Mouse (Mus musculus): ENCODE measurements around the gene Ccr6. TPM values are rescaled to one million over a fixed set of nuclear protein-coding genes. Genes with fewer than 3 reads are reported as not detected.

Gene Ccr6
- total and polyA plus RNA-seq, 3 experiments = 1.5 to 8.0 (median 5.2) TPM

DNA sequence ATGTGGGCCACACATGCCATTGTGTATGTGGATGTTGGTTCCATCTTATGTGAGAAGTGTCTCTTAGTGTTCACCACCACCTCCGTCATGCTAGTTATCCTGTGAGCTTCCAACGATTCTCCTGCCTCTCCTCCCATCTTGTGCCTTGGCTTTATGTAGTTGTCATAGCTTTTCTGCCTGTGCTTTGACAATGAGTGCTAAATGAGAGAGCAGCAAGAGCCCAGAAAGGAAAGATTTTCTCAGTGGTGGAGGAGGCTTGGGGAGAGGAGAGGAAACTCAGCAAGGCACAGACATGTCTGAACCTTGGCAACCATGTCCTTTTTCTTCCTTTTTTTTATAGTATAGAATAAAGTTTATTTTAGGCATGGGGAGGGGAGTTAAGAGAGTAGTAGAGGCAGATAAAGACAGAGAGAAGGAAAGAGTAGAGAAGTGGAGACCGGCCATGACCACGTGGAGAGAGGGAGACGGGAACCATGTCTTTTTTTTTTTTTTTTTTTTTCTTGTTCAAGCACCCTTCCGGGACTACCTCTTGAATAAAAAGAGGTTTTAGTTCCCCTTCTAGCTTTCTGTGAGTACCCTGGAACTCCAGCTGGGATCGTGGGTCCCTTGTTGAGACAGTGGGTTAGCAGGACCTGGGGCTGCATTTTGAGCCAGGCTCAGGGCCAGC is 67.1 kb downstream of the Ccr6 start:
- in situ Hi-C loops (cut with MboI; ENCODE audit: low pct_ligation_motif_present, low pct_unique_long_range_greater_than_20kb, low sequenced_read_pairs) = loop anchor here (10.0 kb wide), 1 partner anchor 108 kb away; no protein-coding TSS in a partner anchor
- H3K4me1 ChIP-seq (ENCODE audit: control insufficient read depth in 1 of 2, insufficient read depth in 2 of 2) = peaks cover 8 to 55% of the 10 kb centered on the region in 2 experiments; a peak in 3 of 4 replicates
- dilution Hi-C loops (cut with MboI; ENCODE audit: extremely low pct_ligation_motif_present, extremely low pct_unique_long_range_greater_than_20kb, low sequenced_read_pairs) = no loop called here
- TF ChIP-seq MAX (IDR thresholded peaks at IDR 0.05; ENCODE audit: low read length) (peak; percentile 83; the same call in 1 of the 2 replicates), TCF12 (IDR thresholded peaks at IDR 0.05; ENCODE audit: low read depth, low read length) (no peak), MYC (IDR thresholded peaks at IDR 0.05; ENCODE audit: low read depth, low read length) (peak; percentile 91), ZNF384 (IDR thresholded peaks at IDR 0.05; ENCODE audit: low read depth, low read length) (peak; percentile 94), NELFE (IDR thresholded peaks at IDR 0.05; ENCODE audit: low read depth, low read length) (no peak)
- H3K27ac ChIP-seq (ENCODE audit: insufficient read depth, low read depth) = no peak overlapping the region
- no peaks in the 10 kb centered on the region for H3K9me3 ChIP-seq (replicated peaks; ENCODE audit: low read length)
- no peak for DNase-seq (ENCODE audit: extremely low read depth)
- H3K4me3 ChIP-seq (replicated peaks in 1 of 3; ENCODE audit: low read depth in 2 of 3, low read length in 2 of 3, poor library complexity in 1 of 3) = no peak overlapping the region
- no peak overlapping the region; the same call in 1 of the 2 replicates for H3K4me2 ChIP-seq (ENCODE audit: insufficient read depth, low read depth, poor library complexity, severe bottlenecking)
- no peak overlapping the region for H3K9ac ChIP-seq (ENCODE audit: insufficient read depth, low read depth)
- no peaks in the 10 kb centered on the region for H3K27me3 ChIP-seq (replicated peaks)
- no peaks in the 10 kb centered on the region for H3K79me2 ChIP-seq (replicated peaks; ENCODE audit: control insufficient read depth, extremely low read depth, insufficient read depth, poor library complexity, severe bottlenecking)
- H3K36me3 ChIP-seq (replicated peaks in 1 of 2; ENCODE audit: control insufficient read depth in 1 of 2, insufficient read depth in 1 of 2, low read length in 1 of 2) = peaks cover 0 to 19% of the 10 kb centered on the region in 2 experiments

DNA sequence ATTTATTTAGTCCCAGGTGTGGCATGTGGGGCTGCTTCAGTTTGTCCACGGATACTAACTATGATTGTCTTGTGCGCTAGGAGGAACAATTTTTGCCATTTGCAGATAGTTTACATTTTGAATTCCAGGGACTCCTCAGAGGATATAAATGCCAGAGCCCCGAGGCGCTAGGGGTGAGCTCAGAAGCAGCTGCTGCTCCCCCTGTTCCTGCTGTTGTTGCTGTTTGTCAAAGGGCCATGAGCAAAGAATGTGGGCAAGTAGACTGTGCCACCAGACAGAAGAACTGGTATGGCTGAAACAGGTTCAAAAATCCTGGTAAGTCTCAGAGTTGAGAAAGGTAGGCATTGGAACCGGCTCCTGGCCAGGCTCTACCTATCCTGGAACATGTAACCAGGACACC is 67.8 kb downstream of the Ccr6 start:
- no peak overlapping the region for H3K4me2 ChIP-seq (ENCODE audit: insufficient read depth, low read depth, poor library complexity, severe bottlenecking)
- no peaks in the 10 kb centered on the region for H3K79me2 ChIP-seq (replicated peaks; ENCODE audit: control insufficient read depth, extremely low read depth, insufficient read depth, poor library complexity, severe bottlenecking)
- DNase-seq (ENCODE audit: extremely low read depth) = no peak
- H3K36me3 ChIP-seq (replicated peaks in 1 of 2; ENCODE audit: control insufficient read depth in 1 of 2, insufficient read depth in 1 of 2, low read length in 1 of 2) = peaks cover 0 to 14% of the 10 kb centered on the region in 2 experiments
- peaks cover 8 to 48% of the 10 kb centered on the region in 2 experiments; a peak in 3 of 4 replicates for H3K4me1 ChIP-seq (ENCODE audit: control insufficient read depth in 1 of 2, insufficient read depth in 2 of 2)
- TF ChIP-seq ZMIZ1 (IDR thresholded peaks at IDR 0.05; ENCODE audit: low read depth, low read length) = no peak
- no peak for TF ChIP-seq NRF1 (IDR thresholded peaks at IDR 0.05; ENCODE audit: low read depth, low read length)
- TF ChIP-seq PAX5 (IDR thresholded peaks at IDR 0.05; ENCODE audit: low read length) = no peak
- TF ChIP-seq ZC3H11A (IDR thresholded peaks at IDR 0.05; ENCODE audit: low read depth, low read length) = no peak
- TF ChIP-seq JUN (IDR thresholded peaks at IDR 0.05; ENCODE audit: insufficient read depth, low read depth, low read length) = no peak
- TF ChIP-seq GABPA (IDR thresholded peaks at IDR 0.05; ENCODE audit: insufficient replicate concordance, low read depth, low read length) = no peak
- TF ChIP-seq ZNF384 (IDR thresholded peaks at IDR 0.05; ENCODE audit: low read depth, low read length) = no peak
- no peak for TF ChIP-seq KAT2A (IDR thresholded peaks at IDR 0.05; ENCODE audit: insufficient replicate concordance, low read length)
- TF ChIP-seq MXI1 (IDR thresholded peaks at IDR 0.05; ENCODE audit: low read depth, low read length) = no peak
- no peak for TF ChIP-seq ETS1 (conservative IDR thresholded peaks at IDR 0.05; ENCODE audit: low read depth, low read length)
- TF ChIP-seq MAX (IDR thresholded peaks at IDR 0.05; ENCODE audit: low read length) = no peak
- no peak for TF ChIP-seq MAFK (IDR thresholded peaks at IDR 0.05; ENCODE audit: insufficient replicate concordance, low read length)
- no peak for TF ChIP-seq E2F4 (IDR thresholded peaks at IDR 0.05; ENCODE audit: insufficient replicate concordance, low read depth, low read length)
- no peak for TF ChIP-seq CHD1 (IDR thresholded peaks at IDR 0.05; ENCODE audit: low read depth, low read length)
- TF ChIP-seq ZKSCAN1 (IDR thresholded peaks at IDR 0.05; ENCODE audit: borderline replicate concordance, low read depth, low read length) = no peak
- TF ChIP-seq TCF12 (IDR thresholded peaks at IDR 0.05; ENCODE audit: low read depth, low read length) = no peak
- TF ChIP-seq CTCF (conservative IDR thresholded peaks at IDR 0.05 in 1 of 2, IDR thresholded peaks at IDR 0.05 in 1 of 2; ENCODE audit: low read depth in 2 of 2, low read length in 2 of 2) = no peak
- no peak for TF ChIP-seq JUND (conservative IDR thresholded peaks at IDR 0.05; ENCODE audit: low read depth, low read length)
- TF ChIP-seq CHD2 (IDR thresholded peaks at IDR 0.05; ENCODE audit: low read length) = no peak
- dilution Hi-C loops (cut with MboI; ENCODE audit: extremely low pct_ligation_motif_present, extremely low pct_unique_long_range_greater_than_20kb, low sequenced_read_pairs) = no loop called here
- no peaks in the 10 kb centered on the region for H3K27me3 ChIP-seq (replicated peaks)
- no peaks in the 10 kb centered on the region for H3K9me3 ChIP-seq (replicated peaks; ENCODE audit: low read length)
- no peak overlapping the region for H3K27ac ChIP-seq (ENCODE audit: insufficient read depth, low read depth)
- H3K9ac ChIP-seq (ENCODE audit: insufficient read depth, low read depth) = no peak overlapping the region
- no peak overlapping the region for H3K4me3 ChIP-seq (replicated peaks in 1 of 3; ENCODE audit: low read depth in 2 of 3, low read length in 2 of 3, poor library complexity in 1 of 3)
- in situ Hi-C loops (cut with MboI; ENCODE audit: low pct_ligation_motif_present, low pct_unique_long_range_greater_than_20kb, low sequenced_read_pairs) = loop anchor here (10.0 kb wide), 1 partner anchor 109 kb away; no protein-coding TSS in a partner anchor

Measured in CH12.LX (cell line).